Mouse (Mus musculus): ENCODE data around the gene Fam71d. TPM values are rescaled to one million over a fixed set of nuclear protein-coding genes. Genes with fewer than 3 reads are reported as not detected.
A peak's percentile ranks its signal among the peaks of the same experiment; 100 is the strongest.

Gene Fam71d
- total RNA-seq (2014; rRNA removed) (0.38 and 0.85 TPM in 2 replicates), polyA plus RNA-seq (2015; fragmentation: Nextera tagmentation; extraction: Ambion mirVana) (0.10 and 0.59 TPM in 2 replicates)

DNA sequence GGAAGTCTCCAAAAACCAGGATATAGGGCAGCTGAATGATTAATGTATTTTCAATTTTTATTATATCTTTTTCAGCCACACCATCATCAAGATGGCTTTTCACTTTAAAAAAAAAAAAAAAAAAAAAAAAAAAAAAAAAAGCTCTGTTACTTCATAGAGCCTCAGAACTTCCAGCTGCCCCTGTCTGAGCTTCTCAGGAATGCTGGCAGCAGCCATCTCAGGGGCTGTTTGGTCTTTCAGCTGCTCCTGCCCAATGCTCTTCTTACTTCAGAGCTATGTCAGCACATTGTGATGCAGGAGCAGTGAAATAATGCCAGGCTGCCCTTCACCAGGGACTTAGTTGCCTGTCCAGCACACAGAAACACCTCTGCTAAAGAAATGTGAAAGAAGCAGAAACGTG is at the start of gene Fam71d:
Fam71d (plus strand) TSS at position 211 of the 400 bp plus-strand sequence.
- H3K9ac ChIP-seq (replicated peaks; ENCODE audit: low read length, poor library complexity, severe bottlenecking) = no peak within 1 kb of the TSS
- no peak within 1 kb of the TSS for H3K4me3 ChIP-seq (ENCODE audit: low read depth, low read length)
- H3K4me2 ChIP-seq (ENCODE audit: low read depth, low read length, poor library complexity, severe bottlenecking) = no peak within 1 kb of the TSS
- no peaks in the 10 kb centered on the region for H3K27me3 ChIP-seq (ENCODE audit: insufficient read depth, low read length)
- TF ChIP-seq CTCF (IDR thresholded peaks at IDR 0.05) = no peak
- no peaks in the 10 kb centered on the region for H3K4me1 ChIP-seq (ENCODE audit: insufficient read depth, low read length)
- no peak for DNase-seq (ENCODE audit: low spot score)
- H3K9me3 ChIP-seq (ENCODE audit: low read length) = no peaks in the 10 kb centered on the region
- WGBS = 79% methylated on average over 1 of the region's 1 CpGs
- no peak for ATAC-seq (ENCODE audit: low FRiP score)
- no peak within 1 kb of the TSS for H3K27ac ChIP-seq (ENCODE audit: low read depth, low read length)
- no peaks in the 10 kb centered on the region for H3K36me3 ChIP-seq (ENCODE audit: insufficient read depth, low read length)

DNA sequence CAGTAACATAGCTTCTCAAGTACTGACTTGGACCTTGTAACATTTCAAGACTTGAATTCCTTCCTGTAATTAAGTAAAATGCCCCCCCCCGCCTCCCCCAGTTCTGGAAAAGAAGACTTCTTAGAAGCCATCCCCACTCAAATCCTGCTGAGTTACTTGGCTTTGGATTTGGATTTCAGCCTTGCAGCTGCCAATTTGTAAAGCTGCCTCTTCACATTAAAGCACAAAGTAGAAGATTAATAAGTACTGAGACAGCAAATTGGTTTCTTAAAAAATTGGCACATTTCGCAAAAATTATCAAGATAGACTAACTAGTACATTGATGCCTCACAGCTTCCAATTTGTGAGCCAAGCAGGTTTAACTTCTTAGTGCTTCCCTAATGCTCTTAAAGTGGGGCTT is 47.6 kb upstream of the Fam71d start:
- no peaks in the 10 kb centered on the region for H3K9me3 ChIP-seq (ENCODE audit: low read length)
- ATAC-seq (ENCODE audit: low FRiP score) (no peak), DNase-seq (ENCODE audit: low spot score) (peak; percentile 52)
- no peak overlapping the region for H3K4me2 ChIP-seq (ENCODE audit: low read depth, low read length, poor library complexity, severe bottlenecking)
- no peak overlapping the region for H3K9ac ChIP-seq (replicated peaks; ENCODE audit: low read length, poor library complexity, severe bottlenecking)
- WGBS = 69% methylated on average over 2 of the region's 2 CpGs
- no peaks in the 10 kb centered on the region for H3K27me3 ChIP-seq (ENCODE audit: insufficient read depth, low read length)
- H3K4me1 ChIP-seq (ENCODE audit: insufficient read depth, low read length) = no peaks in the 10 kb centered on the region
- no peak overlapping the region for H3K27ac ChIP-seq (ENCODE audit: low read depth, low read length)
- no peak for TF ChIP-seq CTCF (IDR thresholded peaks at IDR 0.05)
- H3K36me3 ChIP-seq (ENCODE audit: insufficient read depth, low read length) = no peaks in the 10 kb centered on the region; the same call in 1 of the 2 replicates
- no peak overlapping the region for H3K4me3 ChIP-seq (ENCODE audit: low read depth, low read length)

DNA sequence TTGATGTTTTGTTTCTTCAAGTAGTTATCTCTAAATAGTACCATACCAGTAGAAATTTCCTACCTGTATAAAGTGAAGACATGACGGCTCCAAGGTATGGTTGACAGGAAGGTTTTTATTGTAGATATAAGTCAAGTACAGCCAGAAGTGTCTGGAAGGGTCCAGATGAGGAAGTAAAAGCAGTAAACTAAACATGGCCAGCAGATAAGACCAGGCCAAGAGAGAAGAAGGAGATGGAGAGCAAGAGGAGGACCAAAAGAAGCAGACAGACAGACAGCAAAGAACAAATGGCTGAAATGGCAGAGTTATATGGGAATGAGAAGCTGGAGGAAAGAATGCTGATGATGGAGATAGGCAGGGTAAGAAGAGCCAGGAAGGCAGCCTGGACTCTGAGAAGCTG is 46.1 kb upstream of the Fam71d start:
- Histone ChIP-seq H3K27ac (ENCODE audit: low read depth, low read length) (no peak overlapping the region), H3K4me3 (ENCODE audit: low read depth, low read length) (no peak overlapping the region), H3K4me2 (ENCODE audit: low read depth, low read length, poor library complexity, severe bottlenecking) (no peak overlapping the region), H3K36me3 (ENCODE audit: insufficient read depth, low read length) (no peaks in the 10 kb centered on the region), H3K4me1 (ENCODE audit: insufficient read depth, low read length) (no peaks in the 10 kb centered on the region), H3K9ac (replicated peaks; ENCODE audit: low read length, poor library complexity, severe bottlenecking) (no peak overlapping the region), H3K27me3 (ENCODE audit: insufficient read depth, low read length) (no peaks in the 10 kb centered on the region), H3K9me3 (ENCODE audit: low read length) (no peaks in the 10 kb centered on the region)
- TF ChIP-seq CTCF (IDR thresholded peaks at IDR 0.05) = no peak
- DNase-seq (ENCODE audit: low spot score) (no peak), ATAC-seq (ENCODE audit: low FRiP score) (no peak)
- 91% methylated on average over 1 of the region's 1 CpGs for WGBS

DNA sequence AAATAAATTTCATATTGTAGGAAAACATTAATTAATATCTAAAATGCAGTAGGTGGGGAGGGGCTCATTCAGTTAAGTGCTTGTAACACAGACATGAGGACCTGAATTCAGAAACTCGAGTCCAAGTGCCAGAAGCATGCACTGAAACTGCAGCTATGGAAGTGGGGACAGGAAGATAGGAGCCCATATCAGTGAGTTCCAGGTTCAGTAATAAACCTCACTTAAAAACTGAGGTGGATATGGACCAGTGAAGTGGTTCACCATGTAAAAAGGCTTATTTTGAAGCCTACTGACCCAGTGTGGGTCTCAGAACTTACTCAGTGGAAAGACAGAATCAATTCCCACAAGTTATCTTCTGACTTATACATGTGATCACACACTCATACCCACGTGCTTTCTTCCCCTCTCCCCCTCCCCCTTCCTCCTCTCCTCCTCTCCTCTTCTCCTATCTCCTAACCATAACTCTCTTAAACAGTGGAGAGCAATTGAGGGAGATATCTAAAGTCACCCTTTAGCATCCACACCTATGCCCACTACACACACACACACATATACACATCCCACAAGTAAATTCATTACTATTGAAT is 31.5 kb upstream of the Fam71d start:
- Histone ChIP-seq H3K4me2 (ENCODE audit: low read depth, low read length, poor library complexity, severe bottlenecking) (no peak overlapping the region), H3K9ac (replicated peaks; ENCODE audit: low read length, poor library complexity, severe bottlenecking) (no peak overlapping the region), H3K9me3 (ENCODE audit: low read length) (no peaks in the 10 kb centered on the region), H3K27ac (ENCODE audit: low read depth, low read length) (no peak overlapping the region), H3K36me3 (ENCODE audit: insufficient read depth, low read length) (peaks cover 3% of the 10 kb centered on the region; the same call in 1 of the 2 replicates), H3K4me3 (ENCODE audit: low read depth, low read length) (no peak overlapping the region), H3K4me1 (ENCODE audit: insufficient read depth, low read length) (no peaks in the 10 kb centered on the region), H3K27me3 (ENCODE audit: insufficient read depth, low read length) (no peaks in the 10 kb centered on the region)
- no peak for ATAC-seq (ENCODE audit: low FRiP score)
- TF ChIP-seq CTCF (IDR thresholded peaks at IDR 0.05) = no peak
- WGBS = 57% methylated on average over 2 of the region's 2 CpGs
- DNase-seq (ENCODE audit: low spot score) = no peak

DNA sequence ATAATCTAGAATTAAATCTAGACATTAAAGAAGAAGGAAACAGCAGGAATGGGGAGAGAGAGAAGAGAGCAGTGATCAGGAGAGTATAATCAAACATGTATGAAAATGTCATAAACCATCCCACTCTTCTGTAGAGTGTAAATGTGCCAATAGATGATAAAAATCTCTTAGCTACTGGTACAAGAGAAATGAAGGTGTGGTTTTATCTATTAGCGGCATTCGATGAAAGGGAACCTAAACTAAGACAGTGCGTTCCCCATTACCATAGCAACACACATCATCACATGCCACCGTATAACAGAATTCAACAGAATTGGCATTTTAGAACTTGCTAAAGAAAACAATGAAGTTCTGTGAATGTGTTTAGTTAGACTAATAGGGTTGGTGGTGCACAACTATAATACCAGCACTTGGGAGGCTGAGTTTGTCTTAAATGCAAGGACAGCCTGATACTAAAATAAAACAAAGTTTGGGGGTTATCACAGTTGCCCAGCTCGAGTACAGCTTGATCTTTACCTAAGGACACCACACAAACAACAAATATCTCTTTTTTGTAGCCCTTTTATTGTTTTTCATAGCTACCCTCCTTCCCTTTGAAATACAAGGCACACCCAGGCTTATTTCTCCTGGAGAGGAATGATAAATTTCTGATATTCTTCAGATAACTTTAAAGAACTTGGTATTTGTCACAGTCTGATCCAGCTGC is 13.1 kb upstream of the Fam71d start:
- 0 out of 2 replicates have a peak, but pooled peaks cover 3% of the 10 kb centered on the region for H3K36me3 ChIP-seq (ENCODE audit: insufficient read depth, low read length)
- 84% methylated on average over 5 of the region's 5 CpGs for WGBS
- H3K9me3 ChIP-seq (ENCODE audit: low read length) = no peaks in the 10 kb centered on the region
- no peak overlapping the region for H3K4me2 ChIP-seq (ENCODE audit: low read depth, low read length, poor library complexity, severe bottlenecking)
- H3K4me1 ChIP-seq (ENCODE audit: insufficient read depth, low read length) = no peaks in the 10 kb centered on the region
- H3K9ac ChIP-seq (replicated peaks; ENCODE audit: low read length, poor library complexity, severe bottlenecking) = no peak overlapping the region
- DNase-seq (ENCODE audit: low spot score) = no peak
- no peak overlapping the region for H3K27ac ChIP-seq (ENCODE audit: low read depth, low read length)
- no peak overlapping the region for H3K4me3 ChIP-seq (ENCODE audit: low read depth, low read length)
- no peak for TF ChIP-seq CTCF (IDR thresholded peaks at IDR 0.05)
- no peaks in the 10 kb centered on the region for H3K27me3 ChIP-seq (ENCODE audit: insufficient read depth, low read length)
- no peak for ATAC-seq (ENCODE audit: low FRiP score)

DNA sequence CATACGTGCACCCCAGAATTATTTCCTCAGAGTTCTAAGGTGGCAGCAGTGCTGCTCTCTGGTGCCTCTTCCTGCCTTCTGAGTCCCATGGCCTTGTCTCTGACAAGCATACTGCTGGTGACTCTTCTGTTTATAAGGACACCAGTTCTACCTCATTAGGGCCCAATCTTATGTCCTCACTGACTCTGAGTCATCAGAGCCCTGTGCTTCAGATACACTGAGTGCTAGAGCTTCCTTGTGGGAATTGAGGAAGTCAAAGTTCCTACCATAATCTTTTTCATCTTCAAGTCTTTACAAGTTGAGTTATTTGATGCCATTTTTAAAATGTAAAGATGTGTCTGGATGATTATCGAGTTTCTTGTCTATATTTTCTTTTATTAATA is 12.5 kb upstream of the Fam71d start:
- 0 out of 2 replicates have a peak, but pooled peaks cover 3% of the 10 kb centered on the region for H3K36me3 ChIP-seq (ENCODE audit: insufficient read depth, low read length)
- H3K27me3 ChIP-seq (ENCODE audit: insufficient read depth, low read length) = no peaks in the 10 kb centered on the region
- no peak overlapping the region for H3K27ac ChIP-seq (ENCODE audit: low read depth, low read length)
- WGBS = 91% methylated on average over 2 of the region's 2 CpGs
- no peak overlapping the region for H3K9ac ChIP-seq (replicated peaks; ENCODE audit: low read length, poor library complexity, severe bottlenecking)
- H3K4me2 ChIP-seq (ENCODE audit: low read depth, low read length, poor library complexity, severe bottlenecking) = no peak overlapping the region
- no peaks in the 10 kb centered on the region for H3K9me3 ChIP-seq (ENCODE audit: low read length)
- no peak for DNase-seq (ENCODE audit: low spot score)
- H3K4me3 ChIP-seq (ENCODE audit: low read depth, low read length) = no peak overlapping the region
- H3K4me1 ChIP-seq (ENCODE audit: insufficient read depth, low read length) = no peaks in the 10 kb centered on the region
- TF ChIP-seq CTCF (IDR thresholded peaks at IDR 0.05) = no peak
- no peak for ATAC-seq (ENCODE audit: low FRiP score)
